Mouse (Mus musculus) heart, postnatal 36 days (tissue): ENCODE data around the gene Cdc20. TPM values are rescaled to one million over a fixed set of nuclear protein-coding genes. Genes with fewer than 3 reads are reported as not detected.

Experiments
- DNase-seq, 2 experiments: peaks; one replicate each; pipeline ENCODE4 v3.0.0; 2021 to 2022
- intact Hi-C: fragments of 180-260 bp; cut with DNase I; formaldehyde crosslinking; loops from one replicate; pipeline ENCODE4 v1.15.1; 2025
- total RNA-seq, 2 experiments: library from RNA; stranded (reverse); gene quantifications; 2 replicates each; pipeline ENCODE4 v1.2.3; 2021

Cdc20 gene
- 1 to 10 TPM; 1.8 to 2.4 TPM for total RNA-seq

GRCm38 (mm10) chr4:118436820-118437603 is at the start of gene Cdc20:
Gene Cdc20 (minus strand): TSS chr4:118437352.
- peak; percentile 84 to 87 for DNase-seq
- intact Hi-C loops: no loop called here

- intact Hi-C loops: no loop called here
- no peak for DNase-seq
These were observed 39.8 kb upstream of the Cdc20 start for GRCm38 (mm10) chr4:118476773-118477530.

GRCm38 (mm10) chr4:118472687-118473086 is 35.5 kb upstream of the Cdc20 start:
- no peak for DNase-seq
- intact Hi-C loops: no loop called here

GRCm38 (mm10) chr4:118471281-118471680 is 34.1 kb upstream of the Cdc20 start:
- intact Hi-C loops: no loop called here
- no peak for DNase-seq

- intact Hi-C loops: no loop called here
- DNase-seq: no peak
These were observed 28.6 kb upstream of the Cdc20 start for GRCm38 (mm10) chr4:118465697-118466163.

GRCm38 (mm10) chr4:118464956-118465355 is 27.8 kb upstream of the Cdc20 start:
- DNase-seq: no peak
- intact Hi-C loops: no loop called here

- no peak for DNase-seq
- intact Hi-C loops: no loop called here
These were observed 20.3 kb upstream of the Cdc20 start, which contains the start of gene Mpl for GRCm38 (mm10) chr4:118457345-118457975. Gene Mpl (minus strand): TSS chr4:118457513.

GRCm38 (mm10) chr4:118446415-118447153 is 9.4 kb upstream of the Cdc20 start:
- no peak for DNase-seq
- intact Hi-C loops: loop anchor here (2.0 to 5.0 kb wide), 3 partner anchors 41 to 121 kb away; no protein-coding TSS in a partner anchor

GRCm38 (mm10) chr4:118445781-118446414 is 8.7 kb upstream of the Cdc20 start:
- DNase-seq: peak; percentile 54 to 57
- intact Hi-C loops: loop anchor here (2.0 to 5.0 kb wide), 3 partner anchors 41 to 121 kb away; no protein-coding TSS in a partner anchor

GRCm38 (mm10) chr4:118445088-118445487 is 7.9 kb upstream of the Cdc20 start:
- intact Hi-C loops: loop anchor here (5.0 kb wide), 2 partner anchors 42 to 122 kb away; no protein-coding TSS in a partner anchor
- no peak for DNase-seq

GRCm38 (mm10) chr4:118437829-118438253 is 689 bp upstream of the Cdc20 start:
- intact Hi-C loops: no loop called here
- DNase-seq: peak; percentile 23 to 33

GRCm38 (mm10) chr4:118432332-118432731 is 4.8 kb downstream of the Cdc20 start:
- no peak for DNase-seq
- intact Hi-C loops: no loop called here

GRCm38 (mm10) chr4:118429215-118429895 is 7.8 kb downstream of the Cdc20 start:
- intact Hi-C loops: loop anchor here (5.0 kb wide), 1 partner anchor 58 kb away; no protein-coding TSS in a partner anchor
- no peak for DNase-seq

- intact Hi-C loops: loop anchor here (5.0 kb wide), 1 partner anchor 59 kb away; no protein-coding TSS in a partner anchor
- DNase-seq: peak; percentile 24 to 36
These were observed 8.5 kb downstream of the Cdc20 start for GRCm38 (mm10) chr4:118428531-118429214.

GRCm38 (mm10) chr4:118427768-118428451 is 9.2 kb downstream of the Cdc20 start, which contains the start of gene Elovl1:
Gene Elovl1 (plus strand): TSS chr4:118428093.
- DNase-seq: peak; percentile 90 to 92
- intact Hi-C loops: loop anchor here (2.0 to 5.0 kb wide), 2 partner anchors 19 to 59 kb away; partner anchors contain the start of genes Med8 and Szt2

GRCm38 (mm10) chr4:118427415-118427767 is 9.8 kb downstream of the Cdc20 start:
- no peak for DNase-seq
- intact Hi-C loops: loop anchor here (2.0 to 5.0 kb wide), 2 partner anchors 19 to 60 kb away; partner anchors contain the start of genes Med8 and Szt2

GRCm38 (mm10) chr4:118425374-118425773 is 11.8 kb downstream of the Cdc20 start:
- DNase-seq: no peak
- intact Hi-C loops: loop anchor here (5.0 kb wide), 1 partner anchor 62 kb away; no protein-coding TSS in a partner anchor
